Mouse (Mus musculus) ES-Bruce4 (cell line): ENCODE measurements at regions not wholly inside any gene's neighbourhood (a gene's known extent, or its start where the extent isn't known, plus 50 kb on each side); places are given as distances from the start of the nearest gene placed in this dataset.

Experiments used
- H3K27ac ChIP-seq: 2 replicates; pipeline ENCODE4 v1.5.1; 2012; ENCODE audit warnings: low read length, inconsistent platforms; ENCODE audit not compliant: insufficient read depth
- H3K27me3 ChIP-seq: 2 replicates; pipeline ENCODE4 v1.6.1; 2012; ENCODE audit warnings: mild to moderate bottlenecking, low read length, inconsistent platforms; ENCODE audit not compliant: control insufficient read depth, poor library complexity, insufficient read depth, severe bottlenecking
- H3K36me3 ChIP-seq: 2 replicates; pipeline ENCODE4 v1.6.1; 2012; ENCODE audit warnings: inconsistent platforms, mild to moderate bottlenecking, low read length, moderate library complexity; ENCODE audit not compliant: control insufficient read depth, poor library complexity, insufficient read depth, severe bottlenecking
- H3K4me1 ChIP-seq: one replicate; pipeline ENCODE4 v1.8.1; 2011; ENCODE audit warnings: low read length; ENCODE audit not compliant: control insufficient read depth, insufficient read depth
- H3K4me3 ChIP-seq: 2 replicates; pipeline ENCODE4 v1.5.1; 2011; ENCODE audit warnings: low read depth, mild to moderate bottlenecking, low read length
- H3K9ac ChIP-seq: 2 replicates; pipeline ENCODE4 v1.6.1; 2012; ENCODE audit warnings: low read depth, mild to moderate bottlenecking, inconsistent platforms; ENCODE audit not compliant: poor library complexity, severe bottlenecking
- H3K9me3 ChIP-seq: replicated peaks from 2 replicates; pipeline ENCODE4 v1.6.1; 2012; ENCODE audit warnings: mild to moderate bottlenecking, low read length, inconsistent platforms; ENCODE audit not compliant: control insufficient read depth, poor library complexity, insufficient read depth, severe bottlenecking
- CTCF ChIP-seq: IDR thresholded peaks from one replicate; pipeline ENCODE4 v1.8.1; 2011; ENCODE audit warnings: low read depth, low read length
- EP300 ChIP-seq: IDR thresholded peaks from 2 replicates; pipeline ENCODE4 v1.6.1; 2011; ENCODE audit warnings: low read depth, low read length; ENCODE audit not compliant: insufficient read depth
- POLR2A ChIP-seq: IDR thresholded peaks from one replicate; pipeline ENCODE4 v1.8.1; 2011; ENCODE audit warnings: low read length; ENCODE audit not compliant: insufficient read depth

DNA sequence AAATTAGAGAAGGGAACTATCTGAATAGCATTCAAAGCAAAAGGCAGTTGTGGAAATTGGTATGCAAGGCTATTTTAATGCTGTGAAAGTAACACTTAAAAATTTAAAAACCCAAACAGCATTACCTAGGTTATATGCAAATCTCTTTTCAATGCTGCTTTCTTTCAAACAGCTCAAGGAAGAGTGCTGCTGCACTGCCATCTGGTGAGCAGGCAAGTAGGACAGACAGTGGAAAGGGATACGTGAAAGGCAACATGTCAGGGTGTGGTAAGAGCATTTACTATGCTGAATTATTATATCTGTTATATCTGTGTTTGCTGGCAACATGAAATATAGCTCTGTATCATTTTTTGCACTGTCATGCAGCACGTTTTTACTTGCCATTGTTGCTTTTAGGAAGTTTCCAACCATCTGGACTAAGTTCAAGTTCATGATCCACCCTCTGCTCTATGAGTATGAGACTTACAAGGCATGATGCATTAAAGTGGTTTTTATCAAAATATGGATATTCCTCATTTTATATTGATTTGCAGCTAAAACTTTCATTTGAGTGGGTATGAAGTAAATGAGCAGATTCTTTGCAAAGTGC lies 1223.0 kb downstream of the Dnajb9 start:
- Histone ChIP-seq H3K9ac (no peak overlapping the region), H3K27ac (no peak overlapping the region), H3K4me1 (no peaks in the 10 kb centered on the region), H3K27me3 (no peaks in the 10 kb centered on the region), H3K9me3 (no peaks in the 10 kb centered on the region), H3K4me3 (no peak overlapping the region), H3K36me3 (no peaks in the 10 kb centered on the region)
- TF ChIP-seq CTCF (peak; percentile 19), EP300 (no peak)

DNA sequence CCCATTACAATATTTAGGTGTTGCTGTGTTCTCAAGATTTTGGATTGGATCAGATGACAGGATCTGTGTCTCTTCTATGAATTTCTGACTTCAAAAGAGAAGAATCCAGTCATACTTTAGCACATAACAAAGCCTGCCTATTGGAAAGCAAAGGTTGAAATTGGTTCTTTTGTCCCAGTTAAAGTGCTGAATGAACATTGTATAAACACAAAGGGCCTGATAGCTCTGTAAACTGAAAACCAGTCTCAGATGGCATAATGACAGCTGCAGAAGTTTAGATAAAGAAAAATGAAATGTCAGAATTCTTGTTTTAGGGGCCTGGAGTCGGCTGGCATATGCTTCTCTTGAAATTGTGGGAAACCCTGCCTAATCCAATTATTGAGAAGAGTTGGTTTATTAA lies 1223.6 kb downstream of the Dnajb9 start:
- no peaks in the 10 kb centered on the region for H3K4me1 ChIP-seq
- H3K27ac ChIP-seq, result no peak overlapping the region
- H3K9me3 ChIP-seq, result no peaks in the 10 kb centered on the region
- H3K9ac ChIP-seq, result no peak overlapping the region
- no peaks in the 10 kb centered on the region for H3K27me3 ChIP-seq
- H3K36me3 ChIP-seq, result no peaks in the 10 kb centered on the region
- no peak for TF ChIP-seq CTCF
- no peak overlapping the region for H3K4me3 ChIP-seq

- H3K27me3 ChIP-seq, result no peaks in the 10 kb centered on the region
- no peaks in the 10 kb centered on the region for H3K4me1 ChIP-seq
- H3K36me3 ChIP-seq, result no peaks in the 10 kb centered on the region
- H3K27ac ChIP-seq, result no peak overlapping the region
- no peak for TF ChIP-seq CTCF
- no peak for TF ChIP-seq POLR2A
- no peak for TF ChIP-seq EP300
- H3K9ac ChIP-seq, result no peak overlapping the region
- no peak overlapping the region for H3K4me3 ChIP-seq
- no peaks in the 10 kb centered on the region for H3K9me3 ChIP-seq
Measured at GRCm38 (mm10) chr12:42986096-42986495, 1224.0 kb downstream of the Dnajb9 start.

DNA sequence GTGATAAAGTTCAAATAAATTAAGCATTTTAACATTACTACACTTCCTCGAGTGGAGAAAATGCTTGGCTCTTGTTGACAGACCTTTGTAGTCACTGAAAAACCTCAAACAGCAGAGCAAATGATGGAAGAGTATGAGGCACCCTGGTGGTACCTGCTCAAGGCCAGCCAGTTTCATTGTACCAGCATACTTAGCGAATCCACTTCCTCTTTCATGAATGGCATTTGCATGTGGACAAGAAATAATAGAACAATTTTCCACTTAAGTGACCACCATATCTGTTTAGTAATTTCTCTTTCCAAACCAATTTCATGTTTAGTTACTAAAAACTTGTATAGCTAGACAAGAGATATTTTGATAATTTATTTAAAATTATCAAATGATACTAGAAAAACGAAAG lies 1231.3 kb downstream of the Dnajb9 start:
- no peak overlapping the region for H3K4me3 ChIP-seq
- no peaks in the 10 kb centered on the region for H3K36me3 ChIP-seq
- H3K4me1 ChIP-seq, result no peaks in the 10 kb centered on the region

DNA sequence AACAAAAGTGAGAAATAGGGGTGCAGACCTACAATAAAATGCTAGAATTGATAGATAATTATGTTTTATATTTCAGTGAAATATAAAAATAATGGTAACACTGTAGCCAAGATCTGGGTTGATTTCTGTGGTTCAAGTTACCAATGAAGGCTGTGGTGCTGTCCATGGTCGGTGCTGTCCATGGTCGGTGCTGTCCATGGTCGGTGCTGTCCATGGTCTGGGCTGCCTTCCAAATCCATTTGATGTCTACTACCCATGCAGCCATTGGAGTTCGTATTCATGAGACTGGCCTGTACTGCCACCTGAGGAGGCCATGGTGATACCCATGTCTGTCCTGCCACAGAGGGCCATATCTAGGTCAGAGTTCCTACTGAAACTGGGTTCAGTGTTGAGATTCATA lies 1237.4 kb downstream of the Dnajb9 start:
- TF ChIP-seq POLR2A (no peak), EP300 (peak; percentile 60; the same call in 1 of the 2 replicates), CTCF (peak; percentile 20)
- Histone ChIP-seq H3K36me3 (no peaks in the 10 kb centered on the region), H3K4me1 (no peaks in the 10 kb centered on the region), H3K27me3 (no peaks in the 10 kb centered on the region), H3K9ac (no peak overlapping the region), H3K4me3 (no peak overlapping the region), H3K27ac (no peak overlapping the region), H3K9me3 (no peaks in the 10 kb centered on the region)

More for the DNA sequence above, 1231.3 kb downstream of the Dnajb9 start:
- Histone ChIP-seq H3K9ac (no peak overlapping the region), H3K9me3 (no peaks in the 10 kb centered on the region), H3K27ac (no peak overlapping the region), H3K27me3 (no peaks in the 10 kb centered on the region)
- TF ChIP-seq POLR2A, result no peak
- no peak for TF ChIP-seq CTCF
- TF ChIP-seq EP300, result no peak

DNA sequence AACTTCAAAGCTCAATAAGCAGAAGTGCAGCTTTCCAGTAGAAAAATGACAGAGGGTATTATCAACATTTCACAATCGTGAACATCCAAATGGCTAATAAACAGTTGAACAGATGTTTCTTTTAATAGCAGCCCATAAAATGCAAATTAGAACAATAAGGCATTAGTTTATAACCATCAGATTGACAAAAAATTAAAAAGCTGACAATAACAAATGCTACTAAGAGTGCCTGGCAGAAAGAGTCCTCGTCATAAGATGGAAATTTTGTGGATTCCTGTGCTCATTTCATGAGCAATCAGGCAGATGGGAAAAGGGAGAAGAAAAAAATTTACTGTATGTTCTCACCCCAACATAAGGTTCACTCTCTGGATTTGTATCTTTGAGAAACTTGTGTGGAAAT lies 1248.6 kb downstream of the Dnajb9 start:
- H3K27ac ChIP-seq, result no peak overlapping the region
- no peak overlapping the region for H3K4me3 ChIP-seq
- H3K36me3 ChIP-seq, result no peaks in the 10 kb centered on the region
- no peak overlapping the region for H3K9ac ChIP-seq
- no peaks in the 10 kb centered on the region for H3K4me1 ChIP-seq
- TF ChIP-seq CTCF, result no peak
- TF ChIP-seq POLR2A, result no peak
- no peak for TF ChIP-seq EP300
- H3K9me3 ChIP-seq, result 0 out of 2 replicates have a peak, but pooled peaks cover under 1% of the 10 kb centered on the region
- H3K27me3 ChIP-seq, result no peaks in the 10 kb centered on the region
